Mouse (Mus musculus): Measurements from ENCODE around the gene Iqgap1.
"Not testable (repeated sequence)": the region's sequence is repeated elsewhere in the genome, so short reads cannot be mapped to it uniquely, and the experiment has no call there.

DNA sequence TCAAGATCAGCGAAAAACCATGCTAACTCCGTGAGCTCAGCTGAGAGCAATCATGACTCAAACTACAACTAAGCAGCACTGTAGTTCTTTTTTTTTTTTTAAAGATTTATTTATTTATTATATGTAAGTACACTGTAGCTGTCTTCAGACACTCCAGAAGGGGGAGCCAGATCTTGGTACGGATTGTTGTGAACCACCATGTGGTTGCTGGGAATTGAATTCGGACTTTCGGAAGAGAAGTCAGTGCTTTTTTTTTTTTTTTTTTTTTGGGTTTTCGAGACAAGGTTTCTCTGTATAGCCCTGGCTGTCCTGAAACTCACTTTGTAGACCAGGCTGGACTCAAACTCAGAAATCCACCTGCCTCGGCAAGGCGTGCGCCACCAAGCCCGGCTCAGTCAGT, 76.7 kb downstream of the Iqgap1 start:
- not testable (repeated sequence) for TF ChIP-seq CTCF, EP300 (IDR thresholded peaks at IDR 0.05; ENCODE audit: low read depth)

Data from heart, postnatal 0 days (tissue).